Mouse (Mus musculus): Measurements from ENCODE around the gene Cpne5. TPM values are rescaled to one million over a fixed set of nuclear protein-coding genes. Genes with fewer than 3 reads are reported as not detected.
A peak's percentile ranks its signal among the peaks of the same experiment; 100 is the strongest.

The Cpne5 gene
- polyA plus RNA-seq, 1 experiment from 2014 or later: 18.9 TPM

- Histone ChIP-seq H3K4me3 (no peak overlapping the region), H3K9me3 (no peaks in the 10 kb centered on the region), H3K36me3 (no peaks in the 10 kb centered on the region), H3K27ac (peak overlapping the region; percentile 85), H3K4me2 (0 out of 2 replicates have a peak overlapping the region, but pooled peaks have one; percentile 13), H3K9ac (no peak overlapping the region; the same call in 1 of the 2 replicates), H3K4me1 (replicated peaks) (peaks cover 32% of the 10 kb centered on the region), H3K27me3 (peaks cover 9% of the 10 kb centered on the region; the same call in 1 of the 2 replicates)
- WGBS: 7% methylated on average over 17 of the region's 17 CpGs
- no peak for ATAC-seq (ENCODE audit: low FRiP score)
These were observed 73.4 kb downstream of the Cpne5 start for GRCm38 (mm10) chr17:29164469-29165111.

DNA sequence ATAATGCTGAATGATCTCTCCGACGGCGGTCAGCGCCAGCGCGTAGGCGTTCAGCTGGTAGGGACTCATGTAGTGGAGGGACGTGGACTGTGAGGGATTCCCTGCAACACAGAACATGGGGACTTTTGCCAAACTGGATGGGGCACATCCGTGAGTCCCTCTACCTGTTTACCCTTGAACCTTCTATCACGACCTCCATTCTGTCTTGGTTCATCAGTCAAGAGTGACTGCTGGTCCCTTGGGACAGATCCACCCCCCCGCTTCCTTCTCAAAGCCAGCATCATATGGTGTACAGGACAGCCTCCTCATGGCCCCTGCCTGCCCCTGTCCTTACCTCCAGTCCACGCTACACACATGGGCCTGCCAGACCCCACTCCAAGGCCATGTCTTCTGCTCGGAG lies 75.6 kb downstream of the Cpne5 start:
- H3K4me2 ChIP-seq: no peak overlapping the region
- H3K36me3 ChIP-seq: no peaks in the 10 kb centered on the region
- H3K9me3 ChIP-seq: no peaks in the 10 kb centered on the region
- H3K27ac ChIP-seq: no peak overlapping the region
- ATAC-seq (ENCODE audit: low FRiP score): no peak
- WGBS: 92% methylated on average over 13 of the region's 13 CpGs
- no peak overlapping the region for H3K9ac ChIP-seq
- 0 out of 2 replicates have a peak, but pooled peaks cover 7% of the 10 kb centered on the region for H3K27me3 ChIP-seq
- H3K4me1 ChIP-seq (replicated peaks): peaks cover 28% of the 10 kb centered on the region
- H3K4me3 ChIP-seq: no peak overlapping the region

- Histone ChIP-seq H3K27ac (no peak overlapping the region), H3K27me3 (0 out of 2 replicates have a peak, but pooled peaks cover 4% of the 10 kb centered on the region), H3K9ac (no peak overlapping the region), H3K4me2 (no peak overlapping the region), H3K9me3 (no peaks in the 10 kb centered on the region), H3K4me1 (replicated peaks) (peaks cover 32% of the 10 kb centered on the region), H3K36me3 (no peaks in the 10 kb centered on the region), H3K4me3 (no peak overlapping the region)
- WGBS: 92% methylated on average over 16 of the region's 16 CpGs
- ATAC-seq (ENCODE audit: low FRiP score): no peak
These were observed 78.1 kb downstream of the Cpne5 start for GRCm38 (mm10) chr17:29159743-29160455.

- WGBS: 94% methylated on average over 5 of the region's 5 CpGs
- 0 out of 2 replicates have a peak, but pooled peaks cover 4% of the 10 kb centered on the region for H3K27me3 ChIP-seq
- H3K4me2 ChIP-seq: no peak overlapping the region
- ATAC-seq (ENCODE audit: low FRiP score): no peak
- no peak overlapping the region for H3K27ac ChIP-seq
- H3K4me3 ChIP-seq: no peak overlapping the region
- H3K9ac ChIP-seq: no peak overlapping the region
- no peaks in the 10 kb centered on the region for H3K36me3 ChIP-seq
- peaks cover 29% of the 10 kb centered on the region for H3K4me1 ChIP-seq (replicated peaks)
- H3K9me3 ChIP-seq: no peaks in the 10 kb centered on the region
These were observed 78.6 kb downstream of the Cpne5 start for GRCm38 (mm10) chr17:29159320-29159719.

DNA sequence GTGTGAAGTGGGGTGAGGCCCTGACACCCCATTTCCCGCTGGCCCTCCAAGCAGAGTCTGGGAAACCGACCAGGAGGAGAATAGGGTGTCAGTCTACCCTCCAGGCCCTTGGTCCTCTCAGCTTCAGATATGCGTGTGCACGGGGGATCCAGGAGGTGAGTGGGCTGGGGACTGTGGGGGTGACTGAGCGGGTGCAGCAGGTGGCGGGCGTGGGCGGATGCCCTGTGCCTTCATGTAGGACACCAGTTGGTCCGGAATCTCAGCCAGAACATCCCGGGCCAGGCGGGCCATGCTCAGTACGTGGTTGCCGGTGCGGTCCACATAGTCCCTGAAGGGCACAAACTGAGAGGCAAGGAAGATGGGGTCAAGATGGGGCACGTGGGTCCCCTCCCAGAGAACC lies 79.1 kb downstream of the Cpne5 start:
- WGBS: 95% methylated on average over 15 of the region's 15 CpGs
- no peak for ATAC-seq (ENCODE audit: low FRiP score)
- Histone ChIP-seq H3K4me1 (replicated peaks) (peaks cover 25% of the 10 kb centered on the region), H3K27me3 (0 out of 2 replicates have a peak, but pooled peaks cover 4% of the 10 kb centered on the region), H3K27ac (no peak overlapping the region), H3K9ac (no peak overlapping the region), H3K4me2 (no peak overlapping the region), H3K4me3 (no peak overlapping the region), H3K36me3 (no peaks in the 10 kb centered on the region), H3K9me3 (no peaks in the 10 kb centered on the region)

DNA sequence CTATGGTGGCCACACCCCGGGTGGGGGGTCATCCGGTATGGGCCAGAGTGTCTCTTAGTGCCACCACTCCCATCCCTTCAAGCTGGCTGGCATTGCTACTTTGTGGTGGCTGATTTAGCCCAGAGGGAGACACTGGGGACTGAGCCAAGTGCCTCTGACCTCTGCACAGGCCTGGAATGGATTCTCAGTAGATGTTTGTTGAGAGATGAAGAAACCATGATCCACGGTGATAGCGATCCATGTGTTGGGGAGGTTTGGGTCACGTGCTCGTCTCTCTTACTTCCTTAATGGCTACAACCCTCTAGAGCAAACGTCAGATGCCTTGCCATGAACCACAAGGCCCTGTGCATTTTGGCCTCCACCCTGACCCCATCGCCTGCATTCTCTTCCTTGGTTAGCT lies 81.1 kb downstream of the Cpne5 start:
- Histone ChIP-seq H3K9me3 (no peaks in the 10 kb centered on the region), H3K36me3 (no peaks in the 10 kb centered on the region), H3K4me1 (replicated peaks) (peaks cover 32% of the 10 kb centered on the region), H3K27me3 (no peaks in the 10 kb centered on the region), H3K27ac (no peak overlapping the region; the same call in 1 of the 2 replicates), H3K4me3 (no peak overlapping the region), H3K4me2 (no peak overlapping the region), H3K9ac (no peak overlapping the region)
- 93% methylated on average over 8 of the region's 8 CpGs for WGBS
- no peak for ATAC-seq (ENCODE audit: low FRiP score)

DNA sequence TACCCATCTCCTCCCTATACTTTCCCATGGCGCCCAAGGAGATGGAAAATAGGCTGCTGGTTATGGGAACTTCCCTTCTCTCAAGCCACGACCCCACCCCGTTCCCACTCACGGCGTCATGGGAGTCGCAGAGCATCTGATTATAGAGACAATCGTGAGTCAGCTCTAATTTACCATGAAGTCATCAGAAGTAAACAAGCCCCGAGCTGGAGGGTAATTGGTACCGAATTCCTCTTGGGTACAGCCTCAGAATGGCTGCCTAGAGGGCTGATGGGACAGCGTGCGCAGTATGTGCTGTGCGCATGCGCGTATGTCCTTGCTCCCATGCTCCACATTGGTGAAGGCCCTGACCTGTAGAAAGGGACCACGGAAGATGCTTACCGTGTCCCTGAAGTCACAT lies 81.6 kb downstream of the Cpne5 start:
- H3K9ac ChIP-seq: no peak overlapping the region
- no peaks in the 10 kb centered on the region for H3K27me3 ChIP-seq
- H3K9me3 ChIP-seq: no peaks in the 10 kb centered on the region
- H3K36me3 ChIP-seq: no peaks in the 10 kb centered on the region
- H3K4me3 ChIP-seq: no peak overlapping the region
- H3K27ac ChIP-seq: peak overlapping the region; percentile 55; the same call in 1 of the 2 replicates
- H3K4me2 ChIP-seq: peak overlapping the region; percentile 6; the same call in 1 of the 2 replicates
- 55% methylated on average over 16 of the region's 16 CpGs for WGBS
- H3K4me1 ChIP-seq (replicated peaks): peaks cover 32% of the 10 kb centered on the region
- peak; percentile 25; the same call in 1 of the 2 replicates for ATAC-seq (ENCODE audit: low FRiP score)

- H3K9me3 ChIP-seq: no peaks in the 10 kb centered on the region
- H3K9ac ChIP-seq: no peak overlapping the region
- peaks cover 32% of the 10 kb centered on the region for H3K4me1 ChIP-seq (replicated peaks)
- 48% methylated on average over 12 of the region's 12 CpGs for WGBS
- H3K27me3 ChIP-seq: no peaks in the 10 kb centered on the region
- ATAC-seq (ENCODE audit: low FRiP score): no peak
- H3K27ac ChIP-seq: peak overlapping the region; percentile 55
- H3K4me3 ChIP-seq: no peak overlapping the region
- H3K36me3 ChIP-seq: no peaks in the 10 kb centered on the region
- no peak overlapping the region for H3K4me2 ChIP-seq
These were observed 82.4 kb downstream of the Cpne5 start for GRCm38 (mm10) chr17:29155355-29156135.

DNA sequence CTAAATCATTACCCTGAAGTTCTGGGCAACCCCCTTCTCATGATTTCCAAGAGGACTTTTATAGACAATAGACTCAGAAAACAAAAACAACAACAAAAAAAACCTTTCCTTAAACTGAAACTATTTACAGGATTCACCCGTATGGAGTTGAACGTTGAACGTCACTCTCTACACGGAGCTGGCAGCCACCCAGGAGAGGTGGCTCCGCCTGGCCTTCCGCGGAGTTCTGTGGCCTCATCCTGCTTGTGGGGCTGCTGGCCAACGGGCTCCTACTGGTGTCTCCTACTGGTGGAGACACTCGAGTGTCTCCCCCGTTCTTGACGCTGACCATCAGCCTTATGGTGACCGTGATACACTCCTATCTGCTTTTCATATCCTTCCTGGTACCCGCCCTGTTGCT lies 83.7 kb downstream of the Cpne5 start:
- Histone ChIP-seq H3K27ac (no peak overlapping the region), H3K27me3 (no peaks in the 10 kb centered on the region), H3K4me1 (replicated peaks) (peaks cover 32% of the 10 kb centered on the region), H3K9ac (no peak overlapping the region), H3K4me3 (no peak overlapping the region), H3K36me3 (no peaks in the 10 kb centered on the region), H3K9me3 (no peaks in the 10 kb centered on the region), H3K4me2 (no peak overlapping the region)
- ATAC-seq (ENCODE audit: low FRiP score): no peak
- WGBS: 83% methylated on average over 13 of the region's 13 CpGs

- H3K4me2 ChIP-seq: no peak overlapping the region
- 76% methylated on average over 5 of the region's 5 CpGs for WGBS
- no peaks in the 10 kb centered on the region for H3K36me3 ChIP-seq
- no peak for ATAC-seq (ENCODE audit: low FRiP score)
- no peak overlapping the region for H3K27ac ChIP-seq
- peaks cover 32% of the 10 kb centered on the region for H3K4me1 ChIP-seq (replicated peaks)
- H3K9me3 ChIP-seq: no peaks in the 10 kb centered on the region
- no peaks in the 10 kb centered on the region for H3K27me3 ChIP-seq
- no peak overlapping the region for H3K4me3 ChIP-seq
- no peak overlapping the region for H3K9ac ChIP-seq
These were observed 85.4 kb downstream of the Cpne5 start for GRCm38 (mm10) chr17:29152547-29152946.

GRCm38 (mm10) chr17:29149766-29150165 lies 88.2 kb downstream of the Cpne5 start:
- ATAC-seq (ENCODE audit: low FRiP score): no peak

DNA sequence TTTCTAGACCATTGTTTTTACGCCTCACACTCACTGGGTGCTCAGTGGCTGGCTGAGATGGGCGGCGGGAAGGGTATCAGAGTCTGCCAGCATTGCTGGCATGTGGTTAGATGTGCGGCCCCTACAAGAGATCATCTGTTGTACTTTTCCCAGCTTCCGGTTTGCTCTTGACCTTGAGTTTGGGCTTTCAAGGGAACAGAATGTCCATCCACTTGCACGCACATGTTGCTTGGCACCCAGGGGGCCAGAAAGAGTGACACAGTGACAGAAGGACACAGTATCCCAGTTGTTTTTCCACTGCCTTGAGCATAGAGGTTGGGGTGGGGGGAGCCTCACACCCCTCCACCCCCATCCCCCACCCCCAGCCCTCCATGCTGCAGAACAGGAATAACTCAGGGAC lies 90.2 kb downstream of the Cpne5 start:
- whole genome bisulfite sequencing: 74% methylated on average over 6 of the region's 6 CpGs
- H3K9me3 ChIP-seq: no peaks in the 10 kb centered on the region
- ATAC-seq (ENCODE audit: low FRiP score): no peak
- H3K4me3 ChIP-seq: no peak overlapping the region
- no peaks in the 10 kb centered on the region for H3K36me3 ChIP-seq
- H3K9ac ChIP-seq: no peak overlapping the region
- H3K27ac ChIP-seq: no peak overlapping the region
- no peak overlapping the region for H3K4me2 ChIP-seq
- no peaks in the 10 kb centered on the region; the same call in 1 of the 2 replicates for H3K4me1 ChIP-seq (replicated peaks)
- H3K27me3 ChIP-seq: no peaks in the 10 kb centered on the region

More at GRCm38 (mm10) chr17:29149766-29150165, 88.2 kb downstream of the Cpne5 start:
- Histone ChIP-seq H3K4me2 (no peak overlapping the region), H3K9me3 (no peaks in the 10 kb centered on the region), H3K27me3 (no peaks in the 10 kb centered on the region), H3K4me1 (replicated peaks) (peaks cover 9% of the 10 kb centered on the region), H3K27ac (no peak overlapping the region), H3K4me3 (no peak overlapping the region), H3K36me3 (no peaks in the 10 kb centered on the region), H3K9ac (no peak overlapping the region)
- WGBS: 67% methylated on average over 7 of the region's 7 CpGs
